Mouse (Mus musculus): ENCODE data around the gene Rab4a.

Gene Rab4a

GRCm38 (mm10) chr8:123805718-123806373 lies at the start of gene Rab4a:
Gene Rab4a (plus strand): TSS chr8:123805985.
- peak; percentile 77 for DNase-seq (ENCODE audit: low spot score)

- DNase-seq (ENCODE audit: low spot score), result no peak
Observed at GRCm38 (mm10) chr8:123756901-123757300, 48.9 kb upstream of the Rab4a start.

- no peak for DNase-seq (ENCODE audit: low spot score)
Observed at GRCm38 (mm10) chr8:123758935-123759334, 46.9 kb upstream of the Rab4a start.

GRCm38 (mm10) chr8:123759933-123760332 lies 45.9 kb upstream of the Rab4a start:
- no peak for DNase-seq (ENCODE audit: low spot score)

- DNase-seq (ENCODE audit: low spot score), result no peak
Observed at GRCm38 (mm10) chr8:123760579-123760978, 45.2 kb upstream of the Rab4a start.

- DNase-seq (ENCODE audit: low spot score), result peak; percentile 29
Observed at GRCm38 (mm10) chr8:123761266-123761882, 44.4 kb upstream of the Rab4a start.

- DNase-seq (ENCODE audit: low spot score), result no peak
Observed at GRCm38 (mm10) chr8:123761883-123762270, 43.9 kb upstream of the Rab4a start.

GRCm38 (mm10) chr8:123763355-123763754 lies 42.4 kb upstream of the Rab4a start:
- DNase-seq (ENCODE audit: low spot score), result no peak

GRCm38 (mm10) chr8:123764671-123765070 lies 41.1 kb upstream of the Rab4a start:
- peak; percentile 77 for DNase-seq (ENCODE audit: low spot score)

- no peak for DNase-seq (ENCODE audit: low spot score)
Observed at GRCm38 (mm10) chr8:123766516-123766915, 39.3 kb upstream of the Rab4a start.

- no peak for DNase-seq (ENCODE audit: low spot score)
Observed at GRCm38 (mm10) chr8:123767874-123768273, 37.9 kb upstream of the Rab4a start.

GRCm38 (mm10) chr8:123768492-123769356 lies 37.1 kb upstream of the Rab4a start:
- no peak for DNase-seq (ENCODE audit: low spot score)

GRCm38 (mm10) chr8:123773468-123773867 lies 32.3 kb upstream of the Rab4a start:
- DNase-seq (ENCODE audit: low spot score), result no peak

- DNase-seq (ENCODE audit: low spot score), result no peak
Observed at GRCm38 (mm10) chr8:123774491-123774890, 31.3 kb upstream of the Rab4a start.

GRCm38 (mm10) chr8:123777319-123777718 lies 28.5 kb upstream of the Rab4a start:
- DNase-seq (ENCODE audit: low spot score), result peak; percentile 26

- DNase-seq (ENCODE audit: low spot score), result no peak
Observed at GRCm38 (mm10) chr8:123780471-123780870, 25.3 kb upstream of the Rab4a start.

- DNase-seq (ENCODE audit: low spot score), result no peak
Observed at GRCm38 (mm10) chr8:123781256-123781655, 24.5 kb upstream of the Rab4a start.

- peak; percentile 64 for DNase-seq (ENCODE audit: low spot score)
Observed at GRCm38 (mm10) chr8:123783525-123784249, 22.1 kb upstream of the Rab4a start.

GRCm38 (mm10) chr8:123786166-123786565 lies 19.6 kb upstream of the Rab4a start:
- DNase-seq (ENCODE audit: low spot score), result peak; percentile 31

- no peak for DNase-seq (ENCODE audit: low spot score)
Observed at GRCm38 (mm10) chr8:123786644-123787043, 19.1 kb upstream of the Rab4a start.

GRCm38 (mm10) chr8:123787254-123787897 lies 18.4 kb upstream of the Rab4a start:
- DNase-seq (ENCODE audit: low spot score), result no peak
